Mouse (Mus musculus): ENCODE results near the gene Bmpr1b. TPM values are rescaled to one million over a fixed set of nuclear protein-coding genes. Genes with fewer than 3 reads are reported as not detected.

The Bmpr1b gene
- polyA plus RNA-seq, 1 experiment: 0.04 TPM

GRCm38 (mm10) chr3:142049610-142050009 lies 119.6 kb downstream of the Bmpr1b start:
- WGBS: 85% methylated on average over 3 of the region's 3 CpGs
- DNase-seq (ENCODE audit: low read depth, low spot score): no peak

GRCm38 (mm10) chr3:142049093-142049492 lies 120.1 kb downstream of the Bmpr1b start:
- DNase-seq (ENCODE audit: low read depth, low spot score): no peak
- 63% methylated on average over 5 of the region's 5 CpGs for WGBS

GRCm38 (mm10) chr3:142048493-142048892 lies 120.7 kb downstream of the Bmpr1b start:
- WGBS: 75% methylated on average over 6 of the region's 6 CpGs
- DNase-seq (ENCODE audit: low read depth, low spot score): no peak

GRCm38 (mm10) chr3:142043463-142043862 lies 125.8 kb downstream of the Bmpr1b start:
- DNase-seq (ENCODE audit: low read depth, low spot score): no peak
- WGBS: 32% methylated on average over 2 of the region's 2 CpGs

GRCm38 (mm10) chr3:142043006-142043405 lies 126.2 kb downstream of the Bmpr1b start:
- 77% methylated on average over 5 of the region's 5 CpGs for WGBS
- DNase-seq (ENCODE audit: low read depth, low spot score): no peak

- WGBS: 86% methylated on average over 5 of the region's 5 CpGs
- DNase-seq (ENCODE audit: low read depth, low spot score): no peak
These were observed 128.9 kb downstream of the Bmpr1b start for GRCm38 (mm10) chr3:142040345-142040744.

- DNase-seq (ENCODE audit: low read depth, low spot score): no peak
- 61% methylated on average over 4 of the region's 4 CpGs for WGBS
These were observed 135.1 kb downstream of the Bmpr1b start for GRCm38 (mm10) chr3:142034160-142034559.

- WGBS: 81% methylated on average over 7 of the region's 7 CpGs
- DNase-seq (ENCODE audit: low read depth, low spot score): no peak
These were observed 149.5 kb downstream of the Bmpr1b start for GRCm38 (mm10) chr3:142019716-142020115.

- no peak for DNase-seq (ENCODE audit: low read depth, low spot score)
- WGBS: 73% methylated on average over 7 of the region's 7 CpGs
These were observed 184.7 kb downstream of the Bmpr1b start for GRCm38 (mm10) chr3:141984548-141984947.

GRCm38 (mm10) chr3:141981613-141982432 lies 187.4 kb downstream of the Bmpr1b start:
- WGBS: 51% methylated on average over 24 of the region's 24 CpGs
- no peak for DNase-seq (ENCODE audit: low read depth, low spot score)

- 74% methylated on average over 4 of the region's 4 CpGs for WGBS
- no peak for DNase-seq (ENCODE audit: low read depth, low spot score)
These were observed 203.0 kb downstream of the Bmpr1b start for GRCm38 (mm10) chr3:141966244-141966643.

GRCm38 (mm10) chr3:141952931-141953330 lies 216.3 kb downstream of the Bmpr1b start:
- DNase-seq (ENCODE audit: low read depth, low spot score): no peak
- WGBS: 53% methylated on average over 6 of the region's 6 CpGs

GRCm38 (mm10) chr3:141950642-141951041 lies 218.6 kb downstream of the Bmpr1b start:
- 66% methylated on average over 8 of the region's 8 CpGs for WGBS
- no peak for DNase-seq (ENCODE audit: low read depth, low spot score)

GRCm38 (mm10) chr3:141948506-141948905 lies 220.7 kb downstream of the Bmpr1b start:
- WGBS: 73% methylated on average over 1 of the region's 1 CpGs
- no peak for DNase-seq (ENCODE audit: low read depth, low spot score)

GRCm38 (mm10) chr3:141948096-141948495 lies 221.1 kb downstream of the Bmpr1b start:
- WGBS: 72% methylated on average over 3 of the region's 3 CpGs
- DNase-seq (ENCODE audit: low read depth, low spot score): no peak

- DNase-seq (ENCODE audit: low read depth, low spot score): no peak
- 76% methylated on average over 2 of the region's 2 CpGs for WGBS
These were observed 222.4 kb downstream of the Bmpr1b start for GRCm38 (mm10) chr3:141946846-141947245.

- DNase-seq (ENCODE audit: low read depth, low spot score): no peak
These were observed 225.9 kb downstream of the Bmpr1b start for GRCm38 (mm10) chr3:141943317-141943742.

GRCm38 (mm10) chr3:141940207-141940606 lies 229.0 kb downstream of the Bmpr1b start:
- WGBS: 86% methylated on average over 5 of the region's 5 CpGs
- DNase-seq (ENCODE audit: low read depth, low spot score): no peak

More at GRCm38 (mm10) chr3:141943317-141943742, 225.9 kb downstream of the Bmpr1b start:
- 81% methylated on average over 3 of the region's 3 CpGs for WGBS

GRCm38 (mm10) chr3:141936594-141937272 lies 232.5 kb downstream of the Bmpr1b start:
- 59% methylated on average over 16 of the region's 16 CpGs for WGBS
- DNase-seq (ENCODE audit: low read depth, low spot score): no peak

GRCm38 (mm10) chr3:141932956-141933355 lies 236.3 kb downstream of the Bmpr1b start:
- no peak for DNase-seq (ENCODE audit: low read depth, low spot score)
- WGBS: 58% methylated on average over 3 of the region's 3 CpGs

All from large intestine, adult 2 months (tissue).